ENCODE assay signal across 19 mouse cellular contexts in the genomic region with DNA sequence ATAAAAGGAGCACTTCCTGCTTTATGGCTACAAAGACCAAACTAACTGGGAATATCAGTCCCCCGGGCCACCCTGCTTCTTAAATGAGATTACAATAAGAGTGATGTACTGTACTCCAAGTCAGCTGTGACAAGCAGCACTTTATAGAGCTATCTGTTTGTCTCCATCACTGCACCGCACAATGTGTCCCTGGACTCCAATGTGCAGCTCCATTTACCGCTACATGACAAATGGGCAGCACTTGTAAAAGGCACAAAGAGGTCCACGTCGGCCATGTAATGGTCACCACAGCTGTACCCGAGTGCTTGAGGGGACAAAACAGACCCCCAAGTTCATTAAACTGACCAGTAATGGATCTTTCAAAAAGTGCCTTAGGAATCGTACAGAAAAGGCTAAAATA. TPM values are rescaled to one million over a fixed set of nuclear protein-coding genes. Genes with fewer than 3 reads are reported as not detected.
DNase-seq lines count a peak whose midpoint lies in the region; ATAC-seq lines count a peak whose summit lies in the region.
"Had no signal": no experiment of that assay in that cellular context is flagged by ENCODE, and none has a peak within 500 bp of the region (broad histone marks: within the 10 kb centered on the region; RNA-seq: fewer than 3 reads in every experiment).

No protein-coding gene starts in this region.

- no peak overlapping the region for H3K4me3 ChIP-seq in midbrain, embryonic 13.5 days (replicated peaks)
- no peak overlapping the region for H3K4me3 ChIP-seq in midbrain, embryonic 11.5 days (ENCODE audit: low read depth, low read length)
- no peak overlapping the region for H3K4me3 ChIP-seq in neural tube, embryonic 12.5 days
- H3K4me3 ChIP-seq: embryonic facial prominence, embryonic 13.5 days; forebrain, embryonic 12.5 days; heart, adult 2 months; heart, embryonic 15.5 days had no signal

- H3K36me3 ChIP-seq in midbrain, embryonic 13.5 days = peaks cover 12% of the 10 kb centered on the region
- no peaks in the 10 kb centered on the region; the same call in 1 of the 2 replicates for H3K36me3 ChIP-seq in midbrain, embryonic 11.5 days (ENCODE audit: control insufficient read depth, insufficient read depth, low read length)
- peaks cover 10% of the 10 kb centered on the region for H3K36me3 ChIP-seq in neural tube, embryonic 12.5 days

- H3K9ac ChIP-seq in midbrain, embryonic 13.5 days (replicated peaks) = no peak overlapping the region
- no peak overlapping the region for H3K9ac ChIP-seq in midbrain, embryonic 11.5 days (ENCODE audit: low read length)
- H3K9ac ChIP-seq in neural tube, embryonic 12.5 days = no peak overlapping the region
- H3K9ac ChIP-seq: embryonic facial prominence, embryonic 13.5 days; forebrain, embryonic 12.5 days; heart, embryonic 15.5 days had no signal

- ATAC-seq in midbrain, embryonic 13.5 days = no peak
- no peak for ATAC-seq in midbrain, embryonic 11.5 days (ENCODE audit: low FRiP score)
- peak; percentile 85 for ATAC-seq in neural tube, embryonic 12.5 days (ENCODE audit: low FRiP score, low read depth)
- ATAC-seq: forebrain, embryonic 16.5 days had no signal

- peak; percentile 28 for DNase-seq in embryo, embryonic 11 days
- no peak for DNase-seq in embryo, embryonic 10 days (ENCODE audit: low spot score)
- DNase-seq in midbrain, embryonic 11.5 days (ENCODE audit: low spot score, missing footprints) = no peak
- DNase-seq in gastrocnemius, postnatal 25 days = no peak
- no peak for DNase-seq in testis, postnatal 10 days (ENCODE audit: low spot score)
- DNase-seq: adrenal gland, postnatal 14 days; cerebellum, adult 18-20 months; cerebellum, adult 9-11 months; cerebellum, postnatal 36 days; gastrocnemius, postnatal 10 days; heart, adult 2 months; heart, postnatal 14 days had no signal

- H3K27ac ChIP-seq in midbrain, embryonic 13.5 days = peak overlapping the region; percentile 7; the same call in 1 of the 2 replicates
- H3K27ac ChIP-seq in midbrain, embryonic 11.5 days (ENCODE audit: low read depth, low read length) = no peak overlapping the region
- H3K27ac ChIP-seq in neural tube, embryonic 12.5 days = no peak overlapping the region
- H3K27ac ChIP-seq: embryonic facial prominence, embryonic 13.5 days; forebrain, embryonic 12.5 days; heart, adult 2 months; heart, embryonic 15.5 days had no signal

- 63% methylated on average over 7 of the region's 7 CpGs for WGBS in midbrain, embryonic 13.5 days
- 85% methylated on average over 7 of the region's 7 CpGs for WGBS in midbrain, embryonic 11.5 days
- WGBS in neural tube, embryonic 12.5 days = 24% methylated on average over 7 of the region's 7 CpGs

- H3K4me1 ChIP-seq in midbrain, embryonic 13.5 days (replicated peaks) = peaks cover 37% of the 10 kb centered on the region
- H3K4me1 ChIP-seq in midbrain, embryonic 11.5 days (ENCODE audit: control insufficient read depth, insufficient read depth, low read length) = peaks cover 6% of the 10 kb centered on the region; the same call in 1 of the 2 replicates
- peaks cover 29% of the 10 kb centered on the region for H3K4me1 ChIP-seq in neural tube, embryonic 12.5 days

- no peak overlapping the region for H3K4me2 ChIP-seq in midbrain, embryonic 13.5 days (replicated peaks)
- no peak overlapping the region for H3K4me2 ChIP-seq in midbrain, embryonic 11.5 days
- no peak overlapping the region for H3K4me2 ChIP-seq in neural tube, embryonic 12.5 days (replicated peaks)
- H3K4me2 ChIP-seq: embryonic facial prominence, embryonic 13.5 days; forebrain, embryonic 12.5 days; heart, embryonic 11.5 days; heart, embryonic 15.5 days had no signal

- H3K9me3 ChIP-seq in midbrain, embryonic 13.5 days = no peaks in the 10 kb centered on the region
- no peaks in the 10 kb centered on the region for H3K9me3 ChIP-seq in midbrain, embryonic 11.5 days (ENCODE audit: control insufficient read depth, low read length)
- no peaks in the 10 kb centered on the region for H3K9me3 ChIP-seq in neural tube, embryonic 12.5 days
- H3K9me3 ChIP-seq: embryonic facial prominence, embryonic 13.5 days; forebrain, embryonic 12.5 days; heart, embryonic 15.5 days had no signal

- no peaks in the 10 kb centered on the region for H3K27me3 ChIP-seq in midbrain, embryonic 13.5 days
- H3K27me3 ChIP-seq in midbrain, embryonic 11.5 days (ENCODE audit: control insufficient read depth, insufficient read depth, low read length) = no peaks in the 10 kb centered on the region
- no peaks in the 10 kb centered on the region for H3K27me3 ChIP-seq in neural tube, embryonic 12.5 days (replicated peaks)
- H3K27me3 ChIP-seq: embryonic facial prominence, embryonic 13.5 days; forebrain, embryonic 12.5 days; heart, embryonic 15.5 days had no signal

RNA-seq across cellular contexts. Expression of a gene that starts 49.0 kb away (rescaled TPM):
- polyA plus RNA-seq in midbrain, embryonic 13.5 days (2015; fragmentation: Nextera tagmentation; extraction: Ambion mirVana) = 310 and 330 TPM in 2 replicates
- polyA plus RNA-seq in midbrain, embryonic 11.5 days (2014; fragmentation: Nextera tagmentation; extraction: Ambion mirVana) = 345 and 351 TPM in 2 replicates
- 290 and 299 TPM in 2 replicates for polyA plus RNA-seq in neural tube, embryonic 12.5 days (2016; fragmentation: Nextera tagmentation; extraction: Ambion mirVana)
- total RNA-seq in gastrocnemius, postnatal 25 days (2021) = 100 to 1,000 TPM; 281 to 289 TPM
